Mouse (Mus musculus): Measurements from ENCODE around the gene Slc38a4.

GRCm38 (mm10) chr15:96960343-96960742, 95.4 kb downstream of the Slc38a4 start:
- TF ChIP-seq EP300 (IDR thresholded peaks at IDR 0.05; ENCODE audit: low read depth) (no peak), CTCF (IDR thresholded peaks at IDR 0.05; ENCODE audit: low read depth) (no peak)

Data from heart, postnatal 0 days (tissue).